Mouse (Mus musculus) kidney, adult 2 months (tissue): ENCODE results near the gene Slit3. TPM values are rescaled to one million over a fixed set of nuclear protein-coding genes. Genes with fewer than 3 reads are reported as not detected.

Experiments used
- DNase-seq: peaks from one replicate; pipeline ENCODE4 v3.0.0; 2021
- H3K27ac ChIP-seq: fragments of 200-500 bp; 2 replicates; pipeline ENCODE4 v1.5.1; 2012; ENCODE audit warnings: low read depth, low read length, control low read depth, inconsistent platforms; ENCODE audit not compliant: insufficient read depth
- H3K27me3 ChIP-seq: fragments of 200-500 bp; replicated peaks from 2 replicates; pipeline ENCODE4 v1.6.1; 2012; ENCODE audit warnings: mild to moderate bottlenecking, moderate library complexity, low read length, inconsistent platforms; ENCODE audit not compliant: control insufficient read depth, insufficient read depth
- H3K36me3 ChIP-seq: fragments of 200-500 bp; 2 replicates; pipeline ENCODE4 v1.6.1; 2012; ENCODE audit warnings: mild to moderate bottlenecking, moderate library complexity, low read length, inconsistent platforms; ENCODE audit not compliant: control insufficient read depth, insufficient read depth
- H3K4me1 ChIP-seq: fragments of 200-500 bp; 2 replicates; pipeline ENCODE4 v1.6.1; 2011; ENCODE audit warnings: low read length; ENCODE audit not compliant: control insufficient read depth, insufficient read depth
- H3K4me3 ChIP-seq: fragments of 200-500 bp; 2 replicates; pipeline ENCODE4 v1.5.1; 2011; ENCODE audit warnings: mild to moderate bottlenecking, low read depth, low read length, control low read depth; ENCODE audit not compliant: insufficient read depth
- CTCF ChIP-seq: fragments of 200-500 bp; conservative IDR thresholded peaks from 2 replicates; pipeline ENCODE4 v1.5.1; 2011; ENCODE audit warnings: low read depth, mild to moderate bottlenecking, control low read depth, low read length, moderate library complexity, mixed read lengths; ENCODE audit not compliant: insufficient read depth, insufficient read length
- POLR2A ChIP-seq: fragments of 200-500 bp; IDR thresholded peaks from one replicate; pipeline ENCODE4 v1.6.1; 2011; ENCODE audit warnings: low read depth, low read length, control low read depth
- WGBS: fragments of 180-500 bp; shearing (Covaris S2); methylation state at CpG from one replicate; pipeline ENCODE4 v1.1.7; 2018; 5-methylcytosine and 5-hydroxymethylcytosine counted together
- polyA plus RNA-seq: library from polyadenylated mRNA; depleted of rRNA; stranded (reverse); fragments of >200 nt; gene quantifications from 2 replicates; pipeline ENCODE4 v1.2.3, GENCODE M21; 2012

Gene Slit3
- polyA plus RNA-seq, 1 experiment: 8.4 TPM

GRCm38 (mm10) chr11:35302272-35302671, 181.2 kb downstream of the Slit3 start:
- Histone ChIP-seq H3K27me3 (no peaks in the 10 kb centered on the region), H3K27ac (no peak overlapping the region), H3K4me3 (no peak overlapping the region), H3K4me1 (no peaks in the 10 kb centered on the region), H3K36me3 (no peaks in the 10 kb centered on the region)
- 95% methylated on average over 5 of the region's 5 CpGs for WGBS
- no peak for TF ChIP-seq CTCF
- no peak for TF ChIP-seq POLR2A
- no peak for DNase-seq

- Histone ChIP-seq H3K27ac (no peak overlapping the region), H3K27me3 (no peaks in the 10 kb centered on the region), H3K4me3 (no peak overlapping the region), H3K4me1 (no peaks in the 10 kb centered on the region), H3K36me3 (no peaks in the 10 kb centered on the region)
- 69% methylated on average over 8 of the region's 8 CpGs for WGBS
- DNase-seq: no peak
- TF ChIP-seq CTCF: no peak
- no peak for TF ChIP-seq POLR2A
Measured at GRCm38 (mm10) chr11:35304216-35304975, 183.4 kb downstream of the Slit3 start.

GRCm38 (mm10) chr11:35305111-35305510, 184.1 kb downstream of the Slit3 start:
- H3K4me3 ChIP-seq: no peak overlapping the region
- H3K27ac ChIP-seq: no peak overlapping the region
- DNase-seq: no peak
- H3K36me3 ChIP-seq: no peaks in the 10 kb centered on the region
- H3K27me3 ChIP-seq: no peaks in the 10 kb centered on the region
- TF ChIP-seq POLR2A (no peak), CTCF (no peak)
- 58% methylated on average over 5 of the region's 5 CpGs for WGBS
- no peaks in the 10 kb centered on the region for H3K4me1 ChIP-seq

- TF ChIP-seq POLR2A: no peak
- no peak for TF ChIP-seq CTCF
- DNase-seq: no peak
- Histone ChIP-seq H3K4me3 (no peak overlapping the region), H3K27me3 (no peaks in the 10 kb centered on the region), H3K4me1 (no peaks in the 10 kb centered on the region), H3K36me3 (no peaks in the 10 kb centered on the region), H3K27ac (no peak overlapping the region)
- WGBS: 93% methylated on average over 3 of the region's 3 CpGs
Measured at GRCm38 (mm10) chr11:35305910-35306309, 184.9 kb downstream of the Slit3 start.

GRCm38 (mm10) chr11:35306922-35307321, 185.9 kb downstream of the Slit3 start:
- TF ChIP-seq CTCF: no peak
- no peak for TF ChIP-seq POLR2A
- Histone ChIP-seq H3K27ac (no peak overlapping the region), H3K36me3 (no peaks in the 10 kb centered on the region), H3K27me3 (no peaks in the 10 kb centered on the region), H3K4me1 (no peaks in the 10 kb centered on the region), H3K4me3 (no peak overlapping the region)
- no peak for DNase-seq
- 63% methylated on average over 5 of the region's 5 CpGs for WGBS

- no peak for DNase-seq
- no peaks in the 10 kb centered on the region for H3K4me1 ChIP-seq
- no peaks in the 10 kb centered on the region for H3K36me3 ChIP-seq
- H3K4me3 ChIP-seq: no peak overlapping the region
- TF ChIP-seq POLR2A (no peak), CTCF (no peak)
- H3K27me3 ChIP-seq: no peaks in the 10 kb centered on the region
- no peak overlapping the region for H3K27ac ChIP-seq
- 64% methylated on average over 4 of the region's 4 CpGs for WGBS
Measured at GRCm38 (mm10) chr11:35307992-35308391, 187.0 kb downstream of the Slit3 start.

GRCm38 (mm10) chr11:35315449-35316028, 194.5 kb downstream of the Slit3 start:
- TF ChIP-seq CTCF: no peak
- TF ChIP-seq POLR2A: no peak
- Histone ChIP-seq H3K4me3 (no peak overlapping the region), H3K4me1 (no peaks in the 10 kb centered on the region), H3K27ac (no peak overlapping the region), H3K36me3 (no peaks in the 10 kb centered on the region), H3K27me3 (no peaks in the 10 kb centered on the region)
- 61% methylated on average over 5 of the region's 5 CpGs for WGBS
- DNase-seq: no peak
